Mouse (Mus musculus) neural tube, embryonic 12.5 days (tissue): ENCODE measurements around the gene Nepro. TPM values are rescaled to one million over a fixed set of nuclear protein-coding genes. Genes with fewer than 3 reads are reported as not detected.
A peak's percentile ranks its signal among the peaks of the same experiment; 100 is the strongest.

Source experiments
- ATAC-seq: fragments of 200-750 bp; cut with Nextera tagmentation; 2 replicates; pipeline ENCODE4 v1.8.0; 2017; ENCODE audit warnings: low read depth, mild to moderate bottlenecking, moderate TSS enrichment, moderate library complexity; ENCODE audit not compliant: low FRiP score
- H3K27ac ChIP-seq: fragments of 300-500 bp; sonication (generic); 2 replicates; pipeline ENCODE4 v1.5.1; 2016
- H3K27me3 ChIP-seq: fragments of 300-500 bp; sonication (generic); replicated peaks from 2 replicates; pipeline ENCODE4 v1.6.1; 2016; ENCODE audit warnings: mild to moderate bottlenecking
- H3K36me3 ChIP-seq: fragments of 300-500 bp; sonication (generic); 2 replicates; pipeline ENCODE4 v1.6.1; 2016; ENCODE audit warnings: mild to moderate bottlenecking
- H3K4me1 ChIP-seq: fragments of 300-500 bp; sonication (generic); 2 replicates; pipeline ENCODE4 v1.6.1; 2016
- H3K4me2 ChIP-seq: fragments of 300-500 bp; sonication (generic); replicated peaks from 2 replicates; pipeline ENCODE4 v1.6.1; 2016; ENCODE audit warnings: mild to moderate bottlenecking
- H3K4me3 ChIP-seq: fragments of 300-500 bp; sonication (generic); 2 replicates; pipeline ENCODE4 v1.5.1; 2016
- H3K9ac ChIP-seq: fragments of 300-500 bp; sonication (generic); 2 replicates; pipeline ENCODE4 v1.6.1; 2016; ENCODE audit warnings: mild to moderate bottlenecking
- H3K9me3 ChIP-seq: fragments of 300-500 bp; sonication (generic); 2 replicates; pipeline ENCODE4 v1.6.1; 2016; ENCODE audit warnings: mild to moderate bottlenecking
- WGBS: fragments of 180-500 bp; shearing (Covaris S2); methylation state at CpG from one replicate; pipeline ENCODE4 v1.1.7; 2016; 5-methylcytosine and 5-hydroxymethylcytosine counted together
- polyA plus RNA-seq: library from polyadenylated mRNA; unstranded; fragments of >200 nt; fragmentation: Nextera tagmentation; extraction: Ambion mirVana; gene quantifications from 2 replicates; pipeline ENCODE4 v1.2.1, GENCODE M21; 2016

Nepro gene
- polyA plus RNA-seq, 1 experiment from 2014 or later, result 9.3 TPM

DNA sequence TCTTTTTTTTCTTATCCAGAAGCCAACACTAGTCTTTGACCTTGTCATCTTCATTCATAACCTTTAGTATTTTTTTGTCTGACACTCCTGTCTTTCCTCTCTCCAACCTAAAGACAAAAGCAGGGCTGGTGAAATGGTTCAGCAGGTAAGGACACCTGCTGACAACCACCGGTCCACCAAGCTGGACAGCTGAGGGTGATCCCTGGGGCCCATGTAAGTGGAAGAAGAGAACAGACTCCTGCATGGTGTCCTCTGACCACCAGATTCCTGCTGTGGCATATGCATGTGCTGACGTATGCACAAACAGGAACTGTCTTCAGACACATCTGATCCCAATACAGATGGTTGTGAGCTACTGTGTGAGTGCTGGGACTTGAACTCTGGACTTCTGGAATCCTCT lies 33.0 kb upstream of the Nepro start:
- Histone ChIP-seq H3K4me1 (peaks cover 26% of the 10 kb centered on the region), H3K9me3 (no peaks in the 10 kb centered on the region), H3K4me3 (no peak overlapping the region), H3K27me3 (no peaks in the 10 kb centered on the region), H3K9ac (no peak overlapping the region), H3K4me2 (no peak overlapping the region), H3K36me3 (no peaks in the 10 kb centered on the region), H3K27ac (no peak overlapping the region)
- 77% methylated on average over 2 of the region's 2 CpGs for WGBS
- no peak for ATAC-seq

DNA sequence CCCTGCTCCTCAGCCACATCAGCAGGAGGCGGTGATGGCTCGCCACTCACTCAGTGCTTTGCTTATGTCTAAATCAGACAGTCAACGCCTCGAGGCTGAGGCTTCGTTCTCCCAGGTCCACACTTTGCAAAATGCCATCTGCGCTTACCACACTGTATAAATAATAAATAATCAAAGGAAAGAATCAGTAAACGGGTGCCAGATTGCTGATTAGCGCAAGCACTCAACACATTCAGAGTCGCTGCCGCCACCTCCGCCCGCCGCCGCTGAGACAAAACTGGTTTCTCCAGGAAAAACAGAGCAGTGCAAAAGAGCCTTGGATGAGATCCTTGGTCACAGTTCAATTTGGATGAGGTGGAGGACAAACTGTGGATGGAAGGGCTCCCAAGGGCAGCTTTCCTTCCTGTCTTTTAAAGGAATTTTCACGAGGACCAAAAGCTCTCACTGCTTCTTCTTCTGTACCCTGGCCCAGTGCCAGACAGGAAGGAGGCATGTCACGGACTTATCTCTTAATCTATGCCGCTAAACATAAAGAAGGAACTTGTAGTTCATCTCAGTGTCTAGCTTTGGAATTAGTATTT lies 32.5 kb upstream of the Nepro start:
- H3K4me1 ChIP-seq, result peaks cover 26% of the 10 kb centered on the region
- 68% methylated on average over 17 of the region's 17 CpGs for WGBS
- H3K27me3 ChIP-seq, result no peaks in the 10 kb centered on the region
- H3K4me2 ChIP-seq, result no peak overlapping the region
- H3K9ac ChIP-seq, result no peak overlapping the region
- no peak overlapping the region for H3K27ac ChIP-seq
- no peaks in the 10 kb centered on the region for H3K9me3 ChIP-seq
- no peaks in the 10 kb centered on the region for H3K36me3 ChIP-seq
- ATAC-seq, result no peak
- H3K4me3 ChIP-seq, result no peak overlapping the region

DNA sequence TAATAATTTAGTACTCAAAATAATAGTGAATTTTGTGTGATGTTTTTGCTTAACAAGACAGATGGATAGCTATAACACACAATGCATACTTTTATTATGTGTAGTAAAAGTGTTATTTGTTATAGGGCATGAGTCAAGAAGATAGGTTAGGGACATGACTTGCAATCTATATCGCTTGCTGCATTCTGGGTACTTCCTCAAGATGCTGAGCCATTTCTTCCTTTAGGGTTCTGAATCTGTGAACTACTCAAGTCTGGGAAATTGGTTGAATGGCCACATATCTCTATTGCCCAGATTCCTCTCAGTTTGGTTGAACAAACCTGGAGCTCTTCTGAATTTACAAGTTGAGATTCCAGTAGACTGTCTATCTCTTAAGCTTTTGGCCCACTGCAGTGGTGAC lies 31.6 kb upstream of the Nepro start:
- Histone ChIP-seq H3K27ac (no peak overlapping the region), H3K4me3 (no peak overlapping the region), H3K4me2 (no peak overlapping the region), H3K9ac (no peak overlapping the region), H3K9me3 (no peaks in the 10 kb centered on the region), H3K4me1 (peaks cover 17% of the 10 kb centered on the region), H3K27me3 (no peaks in the 10 kb centered on the region), H3K36me3 (no peaks in the 10 kb centered on the region)
- 95% methylated on average over 1 of the region's 1 CpGs for WGBS
- no peak for ATAC-seq

DNA sequence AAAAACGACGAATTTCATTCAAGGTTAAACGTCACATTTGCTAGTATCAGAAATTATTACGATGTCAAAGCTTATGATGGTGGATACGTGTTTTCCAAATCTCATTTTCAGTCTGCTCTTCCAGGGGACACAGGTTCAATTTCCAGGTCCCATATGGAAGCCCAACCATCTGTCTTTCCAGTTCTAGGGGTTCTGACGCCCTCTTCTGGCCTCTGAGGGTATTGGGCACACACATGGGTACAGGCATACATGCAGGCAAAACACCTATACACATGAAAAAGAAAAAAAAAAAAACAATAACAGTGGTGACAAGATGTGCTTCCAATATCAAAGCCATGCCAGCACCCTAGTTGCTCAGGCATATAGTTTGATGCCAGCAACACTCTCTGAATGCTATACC lies 30.4 kb upstream of the Nepro start:
- 69% methylated on average over 6 of the region's 6 CpGs for WGBS
- no peak overlapping the region for H3K27ac ChIP-seq
- H3K4me1 ChIP-seq, result peaks cover 5% of the 10 kb centered on the region
- H3K9me3 ChIP-seq, result no peaks in the 10 kb centered on the region
- H3K4me3 ChIP-seq, result no peak overlapping the region
- no peak for ATAC-seq
- H3K4me2 ChIP-seq, result no peak overlapping the region
- H3K27me3 ChIP-seq, result no peaks in the 10 kb centered on the region
- no peaks in the 10 kb centered on the region for H3K36me3 ChIP-seq
- no peak overlapping the region for H3K9ac ChIP-seq

DNA sequence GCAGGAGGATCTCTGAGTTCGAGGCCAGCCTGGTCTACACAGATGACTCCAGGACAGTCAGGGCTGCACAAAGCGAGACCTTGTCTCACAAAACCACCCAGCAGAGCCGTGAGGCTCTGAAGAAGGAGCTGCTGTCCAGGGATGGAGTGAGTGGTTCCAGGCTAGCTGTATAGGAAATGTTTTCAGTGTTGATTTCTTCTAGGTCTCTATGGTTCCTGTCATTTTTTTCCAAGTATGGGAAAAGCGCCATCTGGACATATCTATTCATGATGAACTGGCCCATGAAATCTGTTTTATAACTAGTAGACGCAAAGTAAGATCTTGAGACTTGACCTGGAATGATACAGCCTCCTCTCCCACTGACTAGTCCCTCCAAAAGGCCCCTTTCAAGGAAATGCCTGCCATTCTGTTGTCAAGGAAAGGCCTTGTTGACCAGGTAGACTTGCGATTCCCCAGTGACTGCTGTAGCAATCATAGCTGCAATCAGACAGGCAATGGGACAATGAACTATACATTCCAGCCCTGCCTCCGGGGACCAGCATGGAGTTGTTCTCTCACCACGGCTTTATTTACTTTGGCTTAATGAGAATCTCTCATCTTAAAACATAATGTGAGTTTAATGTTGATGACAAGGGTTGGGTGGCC lies 28.8 kb upstream of the Nepro start:
- H3K9me3 ChIP-seq, result no peaks in the 10 kb centered on the region
- H3K4me1 ChIP-seq, result no peaks in the 10 kb centered on the region
- H3K36me3 ChIP-seq, result no peaks in the 10 kb centered on the region
- 80% methylated on average over 8 of the region's 8 CpGs for WGBS
- no peak overlapping the region for H3K4me2 ChIP-seq
- no peaks in the 10 kb centered on the region for H3K27me3 ChIP-seq
- H3K4me3 ChIP-seq, result no peak overlapping the region
- ATAC-seq, result no peak
- no peak overlapping the region for H3K9ac ChIP-seq
- H3K27ac ChIP-seq, result no peak overlapping the region

DNA sequence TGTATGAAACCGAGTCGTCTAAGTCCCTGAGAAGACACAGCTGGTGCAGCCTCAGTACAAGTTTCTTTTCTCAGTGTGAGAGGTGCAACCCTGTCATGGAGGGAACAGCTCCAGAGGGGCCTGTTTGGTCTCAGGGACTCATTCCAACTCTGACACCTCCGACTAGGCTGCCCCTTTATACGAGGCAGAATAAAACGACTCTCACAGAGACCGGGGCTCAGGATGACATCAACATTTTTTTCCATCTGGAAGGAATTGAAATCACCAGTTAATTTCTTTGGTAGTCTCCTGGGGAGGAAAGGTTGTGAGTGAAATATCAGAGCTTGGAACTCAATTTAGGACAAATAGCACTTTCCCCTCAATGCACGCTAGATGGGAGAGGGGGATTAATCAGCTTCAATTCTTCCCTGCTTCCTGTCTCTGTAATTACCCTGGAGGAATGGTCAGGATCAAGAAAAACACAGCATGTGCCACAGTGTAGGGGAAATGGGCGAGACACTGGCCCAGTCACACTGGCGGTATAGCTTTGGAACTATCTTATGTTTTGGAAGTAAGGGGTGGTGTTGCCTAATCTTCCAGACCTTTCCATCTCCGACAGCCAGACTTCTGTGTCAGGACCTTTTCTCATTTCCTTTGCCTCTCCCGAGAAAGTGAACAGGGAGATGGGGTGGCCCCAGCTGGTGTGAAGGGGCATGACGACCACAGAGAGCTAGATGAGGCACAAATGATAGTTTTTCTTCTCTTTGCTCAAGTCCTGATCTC lies 28.1 kb upstream of the Nepro start:
- Histone ChIP-seq H3K27ac (no peak overlapping the region), H3K9ac (no peak overlapping the region), H3K36me3 (no peaks in the 10 kb centered on the region), H3K27me3 (no peaks in the 10 kb centered on the region), H3K9me3 (no peaks in the 10 kb centered on the region), H3K4me2 (no peak overlapping the region), H3K4me3 (no peak overlapping the region), H3K4me1 (no peaks in the 10 kb centered on the region)
- 55% methylated on average over 12 of the region's 12 CpGs for WGBS
- no peak for ATAC-seq

DNA sequence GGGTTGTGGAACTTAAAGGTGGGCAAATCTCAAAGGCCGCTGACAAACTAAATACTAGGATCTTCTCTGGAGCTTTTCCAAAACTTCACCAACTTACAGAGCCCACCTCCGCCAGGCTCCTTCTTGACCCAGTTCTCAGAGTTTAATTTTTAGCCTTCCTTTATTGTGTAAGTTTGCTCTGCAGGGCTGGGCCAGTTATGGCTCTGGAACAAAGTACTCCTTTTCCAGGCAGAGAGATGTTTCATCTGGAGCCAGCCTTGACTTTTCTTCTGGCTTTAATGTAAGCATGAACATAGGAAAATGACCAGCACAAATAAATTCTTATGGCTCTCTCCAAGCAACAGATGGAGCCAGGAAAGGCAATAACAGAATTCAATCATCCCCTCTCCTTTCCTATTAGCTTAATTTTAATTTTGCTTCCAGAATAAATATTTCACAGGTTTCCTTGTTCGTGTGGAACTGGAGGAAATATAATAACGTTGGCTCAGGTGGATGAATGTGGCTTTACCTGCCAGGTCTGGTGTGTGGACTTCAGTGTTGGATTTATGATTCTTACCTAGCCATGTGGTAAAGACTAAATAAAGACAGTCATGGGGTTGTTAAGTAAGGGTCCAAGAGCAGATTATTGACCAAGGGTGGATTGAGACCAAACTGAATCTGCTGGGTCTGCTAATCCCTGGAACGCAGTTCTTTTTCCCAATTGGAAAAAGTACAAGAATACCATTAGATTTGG lies 26.5 kb upstream of the Nepro start:
- no peaks in the 10 kb centered on the region for H3K4me1 ChIP-seq
- H3K36me3 ChIP-seq, result no peaks in the 10 kb centered on the region
- WGBS, result 92% methylated on average over 5 of the region's 5 CpGs

DNA sequence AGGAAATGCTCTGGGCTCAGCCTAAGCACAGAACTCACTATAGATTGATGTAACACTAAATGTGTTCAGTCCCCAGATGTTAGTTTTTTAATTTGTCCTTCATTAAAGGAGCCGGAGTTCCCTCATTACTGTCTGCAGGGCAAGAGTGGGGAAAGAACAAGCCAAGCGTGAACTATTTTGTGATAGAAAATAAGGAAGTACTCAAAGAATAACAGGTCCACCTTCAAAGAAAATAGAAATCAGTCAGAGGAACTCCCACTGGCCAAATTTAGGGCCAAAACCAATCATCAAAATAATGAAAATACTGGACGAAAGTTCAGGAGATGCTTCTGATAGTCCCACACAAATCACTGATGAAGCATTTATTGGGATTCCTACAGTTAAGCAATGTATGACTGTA lies 22.9 kb upstream of the Nepro start:
- WGBS, result 84% methylated on average over 3 of the region's 3 CpGs
- H3K9me3 ChIP-seq, result no peaks in the 10 kb centered on the region
- H3K27me3 ChIP-seq, result no peaks in the 10 kb centered on the region
- no peak overlapping the region for H3K9ac ChIP-seq
- no peak overlapping the region for H3K4me2 ChIP-seq
- no peak overlapping the region for H3K27ac ChIP-seq
- H3K4me1 ChIP-seq, result peaks cover 3% of the 10 kb centered on the region; the same call in 1 of the 2 replicates
- no peak for ATAC-seq
- no peaks in the 10 kb centered on the region for H3K36me3 ChIP-seq
- no peak overlapping the region for H3K4me3 ChIP-seq

More for the DNA sequence above, 26.5 kb upstream of the Nepro start:
- Histone ChIP-seq H3K9me3 (no peaks in the 10 kb centered on the region), H3K27ac (no peak overlapping the region), H3K9ac (no peak overlapping the region), H3K4me2 (no peak overlapping the region), H3K4me3 (no peak overlapping the region), H3K27me3 (no peaks in the 10 kb centered on the region)
- no peak for ATAC-seq

DNA sequence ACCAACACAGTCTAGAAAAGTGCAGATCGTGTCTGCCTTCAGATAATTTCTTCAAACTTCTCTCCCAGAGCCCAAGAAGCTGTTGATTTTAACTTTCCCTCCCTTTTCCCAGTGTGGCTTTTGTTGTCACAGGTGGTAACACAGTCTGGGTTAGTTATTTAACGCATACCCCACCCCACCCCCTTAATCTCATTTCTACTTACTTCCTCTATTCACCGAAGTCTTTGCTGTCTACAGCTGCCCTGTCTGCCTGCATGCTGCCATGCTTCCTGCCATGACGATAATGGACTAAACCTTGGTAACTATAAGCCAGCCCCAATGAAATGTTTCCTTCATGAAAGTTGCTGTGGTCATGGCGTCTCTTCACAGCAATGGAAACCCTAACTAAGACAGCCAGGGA lies 21.8 kb upstream of the Nepro start:
- peaks cover 3% of the 10 kb centered on the region; the same call in 1 of the 2 replicates for H3K4me1 ChIP-seq

DNA sequence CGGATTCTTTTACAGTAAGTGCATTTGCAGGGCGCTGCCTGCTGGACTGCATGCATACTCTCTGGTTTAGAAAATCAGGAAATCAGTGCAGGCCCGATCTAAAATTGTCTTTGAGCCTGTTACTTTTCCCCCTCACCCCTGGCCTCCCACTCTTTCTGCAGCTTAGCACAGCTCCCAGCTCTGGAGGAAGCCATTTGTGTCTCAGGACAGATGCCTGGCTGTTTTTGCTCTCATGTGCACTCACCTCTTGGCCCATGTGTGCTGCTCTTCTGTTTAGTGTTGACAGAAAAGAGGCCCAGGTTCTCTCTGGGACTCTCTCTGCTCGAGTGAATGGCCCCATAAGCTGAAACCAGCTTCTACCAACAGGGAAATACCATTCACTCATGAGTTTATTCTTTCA lies 20.6 kb upstream of the Nepro start:
- no peak overlapping the region for H3K9ac ChIP-seq
- H3K4me3 ChIP-seq, result no peak overlapping the region
- H3K9me3 ChIP-seq, result no peaks in the 10 kb centered on the region
- H3K27ac ChIP-seq, result no peak overlapping the region
- H3K27me3 ChIP-seq, result no peaks in the 10 kb centered on the region
- 64% methylated on average over 4 of the region's 4 CpGs for WGBS
- no peak for ATAC-seq
- peaks cover 3% of the 10 kb centered on the region; the same call in 1 of the 2 replicates for H3K4me1 ChIP-seq
- H3K4me2 ChIP-seq, result no peak overlapping the region
- H3K36me3 ChIP-seq, result no peaks in the 10 kb centered on the region

More for the DNA sequence above, 21.8 kb upstream of the Nepro start:
- Histone ChIP-seq H3K36me3 (no peaks in the 10 kb centered on the region), H3K4me2 (no peak overlapping the region), H3K27me3 (no peaks in the 10 kb centered on the region), H3K4me3 (no peak overlapping the region), H3K9me3 (no peaks in the 10 kb centered on the region), H3K27ac (no peak overlapping the region), H3K9ac (no peak overlapping the region)
- WGBS, result 80% methylated on average over 5 of the region's 5 CpGs
- no peak for ATAC-seq

DNA sequence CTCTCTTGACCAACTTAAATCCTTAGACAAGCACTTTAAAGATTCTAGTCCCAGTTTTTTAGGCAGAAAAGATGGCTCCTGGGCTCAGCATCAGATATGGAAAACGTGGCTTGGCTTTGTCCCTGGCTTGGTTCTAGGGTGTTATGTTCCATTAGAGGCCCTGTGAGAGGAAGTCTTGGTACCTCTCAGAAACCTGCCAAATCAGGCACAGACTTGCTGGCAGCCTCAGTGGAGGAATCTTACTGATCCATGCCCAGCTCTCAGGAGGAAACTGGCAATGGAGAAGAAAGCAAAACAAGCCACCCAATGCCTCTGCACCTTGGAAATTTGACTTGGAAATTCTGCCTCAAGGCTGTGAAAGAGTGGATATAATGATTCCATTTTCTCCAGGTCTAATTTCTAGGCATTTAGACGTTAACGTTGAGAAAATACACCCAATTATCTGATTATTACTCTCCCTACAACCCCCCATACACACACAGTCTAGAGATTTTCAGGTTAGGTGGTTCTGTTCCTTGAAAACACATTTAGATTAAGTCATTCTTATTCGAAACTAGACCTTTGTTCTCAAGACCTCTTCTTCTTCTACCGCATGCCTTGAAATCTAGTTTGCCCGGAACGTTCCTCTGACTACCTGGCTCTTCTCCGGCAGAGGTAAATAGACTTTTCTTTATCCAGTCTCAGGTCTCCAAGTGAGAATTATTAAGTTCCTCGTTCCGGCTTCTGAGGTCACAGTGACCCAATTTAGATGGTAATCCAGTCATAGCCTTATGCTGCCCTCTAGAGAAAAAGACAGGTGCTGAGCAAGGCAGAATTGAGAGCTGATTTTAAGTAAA lies 7.6 kb upstream of the Nepro start:
- Histone ChIP-seq H3K27ac (no peak overlapping the region), H3K9me3 (no peaks in the 10 kb centered on the region), H3K36me3 (peaks cover 9% of the 10 kb centered on the region), H3K4me1 (peaks cover 7% of the 10 kb centered on the region; the same call in 1 of the 2 replicates), H3K4me2 (no peak overlapping the region), H3K27me3 (no peaks in the 10 kb centered on the region), H3K9ac (no peak overlapping the region), H3K4me3 (no peak overlapping the region)
- 37% methylated on average over 10 of the region's 10 CpGs for WGBS
- ATAC-seq, result 0 out of 2 replicates have a peak, but pooled peaks have one; percentile 70
